Mouse (Mus musculus): Measurements from ENCODE around the gene Pla2g7.

Gene Pla2g7

GRCm38 (mm10) chr17:43581012-43581467, 13.1 kb downstream of the Pla2g7 start:
- DNase-seq (ENCODE audit: low read depth), result no peak

DNA sequence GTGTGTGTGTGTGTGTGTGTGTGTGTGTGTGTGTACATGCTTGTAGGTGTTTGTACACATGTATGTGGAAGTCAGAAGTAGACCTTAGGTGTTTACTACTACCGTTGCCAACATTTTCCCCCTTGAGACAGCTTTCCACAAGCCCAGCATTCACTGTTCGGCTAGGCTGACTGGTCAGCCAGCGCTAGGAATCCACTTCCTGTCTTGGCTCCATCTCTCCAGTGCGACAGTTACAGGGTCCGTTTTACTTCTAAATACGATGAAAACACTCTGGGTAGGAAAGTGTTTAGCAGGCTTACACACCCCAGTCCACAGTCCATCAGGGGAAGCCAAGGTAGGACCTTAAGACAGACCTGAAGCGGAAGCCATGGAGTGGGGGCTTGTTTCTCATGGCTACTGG, 16.9 kb downstream of the Pla2g7 start:
- no peak for DNase-seq (ENCODE audit: low read depth)

- no peak for DNase-seq (ENCODE audit: low read depth)
Observed at GRCm38 (mm10) chr17:43587278-43587677, 19.4 kb downstream of the Pla2g7 start.

- no peak for DNase-seq (ENCODE audit: low read depth)
Observed at GRCm38 (mm10) chr17:43589750-43590149, 21.9 kb downstream of the Pla2g7 start.

- DNase-seq (ENCODE audit: low read depth), result no peak
Observed at GRCm38 (mm10) chr17:43590531-43590930, 22.6 kb downstream of the Pla2g7 start.

GRCm38 (mm10) chr17:43592296-43593291, 24.7 kb downstream of the Pla2g7 start:
- peak; percentile 47 for DNase-seq (ENCODE audit: low read depth)

DNA sequence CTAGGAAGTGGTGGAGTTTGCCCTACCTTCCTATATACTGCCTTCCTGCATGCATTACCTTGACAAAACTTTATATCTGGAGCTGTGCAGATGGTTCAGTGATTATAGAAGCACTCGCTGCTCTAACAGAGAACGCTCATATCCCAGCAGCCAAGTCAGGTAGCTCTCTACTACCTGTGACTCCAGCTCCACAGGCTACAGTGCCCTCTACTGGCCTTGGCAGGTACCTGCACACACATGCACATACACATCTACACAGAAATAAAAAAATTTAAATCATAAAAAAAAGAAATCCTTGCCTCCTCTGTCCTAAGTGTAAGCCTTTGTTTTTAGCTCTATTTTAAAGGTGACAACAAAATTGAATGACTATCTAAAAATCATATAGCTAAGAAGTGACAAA, 29.8 kb downstream of the Pla2g7 start:
- no peak for DNase-seq (ENCODE audit: low read depth)

DNA sequence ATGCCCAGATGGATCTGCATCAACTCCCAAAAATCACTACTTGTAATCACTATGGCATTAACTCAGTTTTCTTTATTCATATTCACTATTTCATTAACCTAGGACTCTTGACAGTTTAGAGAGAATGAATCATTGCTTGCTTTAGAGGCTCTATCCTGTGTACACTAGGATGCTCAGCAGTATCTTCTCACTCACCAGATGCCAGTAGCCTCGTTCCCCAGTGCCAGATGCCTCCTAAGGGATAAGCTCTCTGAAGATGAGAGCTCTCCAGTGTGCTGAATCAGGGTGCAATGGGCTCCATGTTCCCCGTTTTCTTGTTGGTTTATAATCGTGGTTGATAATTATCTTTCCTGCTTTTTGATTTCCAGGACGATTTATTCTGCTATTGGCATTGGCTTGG, 30.8 kb downstream of the Pla2g7 start:
- DNase-seq (ENCODE audit: low read depth), result no peak

GRCm38 (mm10) chr17:43606704-43607103, 38.8 kb downstream of the Pla2g7 start:
- DNase-seq (ENCODE audit: low read depth), result peak; percentile 82

GRCm38 (mm10) chr17:43611586-43611985, 43.7 kb downstream of the Pla2g7 start:
- peak; percentile 90 for DNase-seq (ENCODE audit: low read depth)

GRCm38 (mm10) chr17:43612221-43612620, 44.3 kb downstream of the Pla2g7 start:
- DNase-seq (ENCODE audit: low read depth), result no peak

DNA sequence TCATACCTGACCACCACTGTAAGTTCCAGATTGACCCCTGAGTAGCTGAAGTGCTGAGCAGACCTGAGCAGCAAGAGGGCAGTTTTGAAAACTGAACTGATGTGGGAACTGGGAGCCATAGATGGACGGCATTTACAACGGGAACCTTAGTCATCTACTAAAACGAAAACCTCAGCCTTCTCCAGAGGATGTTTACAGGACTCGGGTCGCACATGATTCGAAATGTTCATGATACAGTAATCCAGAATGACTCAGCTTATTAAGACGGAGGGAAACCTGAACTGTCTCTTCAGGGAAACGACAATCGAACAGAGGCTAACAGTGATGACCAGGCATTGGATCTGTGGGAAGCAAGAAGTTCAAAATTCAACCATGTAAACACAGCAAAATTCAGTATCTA, 51.3 kb downstream of the Pla2g7 start:
- peak; percentile 65 for DNase-seq (ENCODE audit: low read depth)

DNA sequence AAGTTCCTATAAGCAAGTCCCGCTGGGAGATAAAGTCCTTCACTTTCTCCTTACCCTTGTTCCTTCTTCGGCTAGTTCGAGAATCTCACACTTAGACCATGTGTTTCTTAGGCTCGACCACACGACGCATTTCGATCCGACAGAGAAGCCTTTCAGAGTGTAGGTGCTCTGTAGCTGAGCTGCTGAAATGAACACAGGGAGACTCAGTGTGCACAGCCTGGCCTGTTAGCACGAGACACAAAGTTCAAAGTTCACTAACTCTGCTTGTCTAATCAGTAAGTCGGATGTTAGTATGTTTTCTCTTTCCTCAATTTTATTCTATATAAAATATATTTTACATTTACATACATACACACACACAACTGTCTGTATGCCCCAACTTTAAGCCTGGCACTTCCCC, 54.2 kb downstream of the Pla2g7 start:
- no peak for DNase-seq (ENCODE audit: low read depth)

- no peak for DNase-seq (ENCODE audit: low read depth)
Observed at GRCm38 (mm10) chr17:43628246-43628645, 60.3 kb downstream of the Pla2g7 start.

- no peak for DNase-seq (ENCODE audit: low read depth)
Observed at GRCm38 (mm10) chr17:43629026-43629495, 61.2 kb downstream of the Pla2g7 start.

- DNase-seq (ENCODE audit: low read depth), result no peak
Observed at GRCm38 (mm10) chr17:43629496-43630426, 61.9 kb downstream of the Pla2g7 start, which contains the start of gene Tdrd6. Gene Tdrd6 (minus strand): TSS chr17:43630299.

DNA sequence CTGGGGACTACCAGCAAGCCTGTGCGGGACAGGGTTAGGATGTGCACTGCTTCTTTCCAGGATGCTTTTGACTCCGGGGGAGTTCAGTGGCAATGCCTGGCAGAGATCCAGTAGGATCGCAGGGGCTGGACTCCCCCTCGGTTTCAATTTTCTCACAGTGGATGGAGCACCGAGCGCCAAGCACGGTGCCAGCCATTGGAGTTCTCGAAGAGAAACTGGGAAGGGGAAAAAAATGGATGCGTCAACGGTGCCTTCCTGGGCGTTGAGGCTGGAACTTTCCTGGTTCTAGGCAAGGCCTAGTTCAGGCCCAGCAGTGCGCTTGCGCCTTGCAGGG, 62.5 kb downstream of the Pla2g7 start:
- no peak for DNase-seq (ENCODE audit: low read depth)

GRCm38 (mm10) chr17:43637146-43637545, 69.2 kb downstream of the Pla2g7 start:
- DNase-seq (ENCODE audit: low read depth), result no peak

GRCm38 (mm10) chr17:43640825-43641224, 72.9 kb downstream of the Pla2g7 start:
- DNase-seq (ENCODE audit: low read depth), result no peak

DNA sequence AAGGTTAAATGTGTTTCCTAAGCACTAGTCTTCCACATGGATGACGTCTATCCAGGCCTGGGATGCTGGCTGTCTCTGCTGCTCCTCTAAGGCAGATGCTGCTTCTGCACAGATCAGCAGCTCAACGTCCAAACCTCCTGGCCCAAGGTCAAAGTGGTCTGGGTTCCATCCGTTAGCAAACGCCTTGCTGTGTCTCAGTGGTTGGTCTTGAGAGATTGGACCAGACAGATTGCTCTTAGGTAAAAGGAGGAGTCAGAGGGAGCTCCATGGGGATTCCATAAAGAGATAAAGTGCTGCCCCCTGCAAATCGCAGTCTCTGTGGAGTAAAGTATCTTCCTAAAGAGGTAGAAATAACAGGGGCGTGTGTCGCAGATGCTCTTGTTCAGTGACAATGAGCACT, 75.3 kb downstream of the Pla2g7 start:
- no peak for DNase-seq (ENCODE audit: low read depth)

GRCm38 (mm10) chr17:43644375-43644774, 76.5 kb downstream of the Pla2g7 start:
- DNase-seq (ENCODE audit: low read depth), result peak; percentile 84

GRCm38 (mm10) chr17:43645136-43645535, 77.2 kb downstream of the Pla2g7 start:
- no peak for DNase-seq (ENCODE audit: low read depth)

Data from NIH3T3 (cell line).